Mouse (Mus musculus) inflammation-experienced regulatory T-cells (primary cell): ENCODE data around the gene Scd1. TPM values are rescaled to one million over a fixed set of nuclear protein-coding genes. Genes with fewer than 3 reads are reported as not detected.

ENCODE experiments used
- polyA plus RNA-seq, 2 experiments: library from polyadenylated mRNA; unstranded; fragments of 100-300 nt; shearing (Covaris generic); gene quantifications; one replicate each; pipeline ENCODE4 v1.2.1; 2017

Gene Scd1
- polyA plus RNA-seq, result 1 to 10 TPM; 2.0 to 4.8 TPM

GRCm38 (mm10) chr19:44407341-44408222, at the start of gene Scd1:
Scd1 (minus strand) TSS chr19:44407879.

Other genes with a start within 250 kb of the Scd1 start
- gene Pkd2l1, start 215.4 kb downstream of the Scd1 start, polyA plus RNA-seq, result 1 to 10 TPM in 1 of 2 experiments, under 1 TPM in 1; 0.13 to 1.0 TPM
- under 1 TPM; 0.05 to 0.53 TPM for gene Scd3, start 204.6 kb downstream of the Scd1 start, polyA plus RNA-seq
- gene Scd2, start 114.2 kb downstream of the Scd1 start, polyA plus RNA-seq, result 10 to 100 TPM; 40.0 to 40.1 TPM
- gene Scd4, start 74.8 kb downstream of the Scd1 start, polyA plus RNA-seq, result 1 to 10 TPM in 1 of 2 experiments, under 1 TPM in 1; 0.31 to 1.7 TPM
- gene Wnt8b, start 85.6 kb upstream of the Scd1 start, polyA plus RNA-seq, result under 1 TPM in 1 of 2 experiments, not detected in 1; 0.50 TPM
- gene Sec31b, start 138.0 kb upstream of the Scd1 start, polyA plus RNA-seq, result 1 to 10 TPM; 4.7 to 5.5 TPM
- 1 to 10 TPM in 1 of 2 experiments, not detected in 1; 3.6 TPM for gene Gm20538, start 145.0 kb upstream of the Scd1 start, polyA plus RNA-seq
- 100 to 1,000 TPM; 217 to 254 TPM for gene Ndufb8, start 147.6 kb upstream of the Scd1 start, polyA plus RNA-seq
- gene Hif1an, start 155.0 kb upstream of the Scd1 start, polyA plus RNA-seq, result 10 to 100 TPM; 26.3 to 27.5 TPM